Mouse (Mus musculus) MEL (cell line): ENCODE measurements around the gene Hba-a2. TPM values are rescaled to one million over a fixed set of nuclear protein-coding genes. Genes with fewer than 3 reads are reported as not detected.

Source experiments
- DNase-seq: peaks from one replicate; pipeline ENCODE4 v3.0.0; 2011; ENCODE audit warnings: low read depth, low spot score
- H3K27ac ChIP-seq: 2 replicates; pipeline ENCODE4 v1.5.1; 2012; ENCODE audit warnings: low read depth, mild to moderate bottlenecking, control low read depth, low read length, moderate library complexity; ENCODE audit not compliant: control insufficient read depth
- H3K27me3 ChIP-seq, 2 experiments: fragments of 150-350 bp in 1 of 2; sonication (generic) in 1 of 2; 2 replicates each; pipeline ENCODE4 v1.6.1; 2012; ENCODE audit warnings: low read length in 2 of 2, mild to moderate bottlenecking in 2 of 2, improper control_type of control experiment in 1 of 2, moderate library complexity in 1 of 2; ENCODE audit not compliant: insufficient read depth in 2 of 2, control insufficient read depth in 1 of 2
- H3K36me3 ChIP-seq, 2 experiments: 2 replicates each; pipeline ENCODE4 v1.6.1; 2012 to 2014; ENCODE audit warnings: low read length in 2 of 2, improper control_type of control experiment in 1 of 2, inconsistent platforms in 1 of 2, mild to moderate bottlenecking in 1 of 2; ENCODE audit not compliant: insufficient read depth in 2 of 2, control insufficient read depth in 1 of 2
- H3K4me1 ChIP-seq, 2 experiments: fragments of 150-350 bp in 1 of 2; sonication (generic) in 1 of 2; 2 replicates each; pipeline ENCODE4 v1.6.1; 2012; ENCODE audit warnings: low read length in 2 of 2, improper control_type of control experiment in 1 of 2, mild to moderate bottlenecking in 1 of 2; ENCODE audit not compliant: insufficient read depth in 2 of 2, control insufficient read depth in 1 of 2
- H3K4me3 ChIP-seq, 2 experiments: fragments of 150-350 bp in 1 of 2; sonication (generic) in 1 of 2; 2 replicates each; pipeline ENCODE4 v1.5.1; 2012; ENCODE audit warnings: low read depth in 2 of 2, low read length in 2 of 2, mild to moderate bottlenecking in 2 of 2, moderate library complexity in 2 of 2, control low read depth in 1 of 2, improper control_type of control experiment in 1 of 2; ENCODE audit not compliant: control insufficient read depth in 1 of 2, insufficient read depth in 1 of 2
- H3K79me2 ChIP-seq: 2 replicates; pipeline ENCODE4 v1.6.1; 2012; ENCODE audit warnings: mild to moderate bottlenecking, low read length, moderate library complexity; ENCODE audit not compliant: control insufficient read depth, poor library complexity, insufficient read depth
- H3K9ac ChIP-seq: 2 replicates; pipeline ENCODE4 v1.6.1; 2012; ENCODE audit warnings: low read depth, mild to moderate bottlenecking, control low read depth, low read length, moderate library complexity; ENCODE audit not compliant: control insufficient read depth, poor library complexity, severe bottlenecking
- H3K9me3 ChIP-seq: fragments of 150-350 bp; sonication (generic); replicated peaks from 2 replicates; pipeline ENCODE4 v1.6.1; 2012; ENCODE audit warnings: mild to moderate bottlenecking, low read length, improper control_type of control experiment, moderate library complexity; ENCODE audit not compliant: insufficient read depth
- CTCF ChIP-seq, 3 experiments: IDR thresholded peaks in 2 of 3; conservative IDR thresholded peaks in 1 of 3; 2 replicates each; pipeline ENCODE4 v1.5.1; 2011 to 2012; ENCODE audit warnings: low read length in 3 of 3, low read depth in 2 of 3, mild to moderate bottlenecking in 2 of 3, improper control_type of control experiment in 1 of 3, inconsistent platforms in 1 of 3, mixed read lengths in 1 of 3, moderate library complexity in 1 of 3; ENCODE audit not compliant: control insufficient read depth in 1 of 3, insufficient read depth in 1 of 3, poor library complexity in 1 of 3, severe bottlenecking in 1 of 3
- E2F4 ChIP-seq: IDR thresholded peaks from 2 replicates; pipeline ENCODE4 v1.6.1; 2011; ENCODE audit warnings: low read depth, low read length, improper control_type of control experiment, borderline replicate concordance
- ELF1 ChIP-seq: IDR thresholded peaks from 2 replicates; pipeline ENCODE4 v1.6.1; 2014; ENCODE audit warnings: low read depth, mild to moderate bottlenecking, inconsistent platforms, low read length, improper control_type of control experiment, moderate library complexity
- EP300 ChIP-seq, 2 experiments: IDR thresholded peaks; 2 replicates each; pipeline ENCODE4 v1.6.1; 2011; ENCODE audit warnings: improper control_type of control experiment in 2 of 2, low read length in 2 of 2, low read depth in 1 of 2, mild to moderate bottlenecking in 1 of 2
- GABPA ChIP-seq: IDR thresholded peaks from 2 replicates; pipeline ENCODE4 v1.6.1; 2012; ENCODE audit warnings: low read depth, mild to moderate bottlenecking, inconsistent platforms, low read length, improper control_type of control experiment, moderate library complexity
- GATA1 ChIP-seq: IDR thresholded peaks from 2 replicates; pipeline ENCODE4 v1.6.1; 2011; ENCODE audit warnings: low read depth, low read length, improper control_type of control experiment
- MAFK ChIP-seq: IDR thresholded peaks from 2 replicates; pipeline ENCODE4 v1.6.1; 2011; ENCODE audit warnings: low read depth, mild to moderate bottlenecking, low read length, improper control_type of control experiment, borderline replicate concordance
- MAZ ChIP-seq: IDR thresholded peaks from 2 replicates; pipeline ENCODE4 v1.6.1; 2012; ENCODE audit warnings: low read depth, mild to moderate bottlenecking, inconsistent platforms, low read length, improper control_type of control experiment
- MXI1 ChIP-seq: IDR thresholded peaks from 2 replicates; pipeline ENCODE4 v1.6.1; 2011; ENCODE audit warnings: mild to moderate bottlenecking, low read depth, low read length, improper control_type of control experiment
- MYC ChIP-seq: IDR thresholded peaks from 2 replicates; pipeline ENCODE4 v1.6.1; 2011; ENCODE audit warnings: low read depth, mild to moderate bottlenecking, low read length, improper control_type of control experiment, moderate library complexity
- NELFE ChIP-seq: IDR thresholded peaks from 2 replicates; pipeline ENCODE4 v1.6.1; 2011; ENCODE audit warnings: low read depth, low read length, improper control_type of control experiment
- POLR2AphosphoS2 ChIP-seq: IDR thresholded peaks from 2 replicates; pipeline ENCODE4 v1.6.1; 2011; ENCODE audit warnings: low read length, improper control_type of control experiment
- RAD21 ChIP-seq: IDR thresholded peaks from 2 replicates; pipeline ENCODE4 v1.6.1; 2011; ENCODE audit warnings: mild to moderate bottlenecking, low read depth, low read length, improper control_type of control experiment
- SIN3A ChIP-seq: IDR thresholded peaks from 2 replicates; pipeline ENCODE4 v1.6.1; 2012; ENCODE audit warnings: low read length, improper control_type of control experiment, inconsistent platforms
- SMC3 ChIP-seq: IDR thresholded peaks from 2 replicates; pipeline ENCODE4 v1.6.1; 2011; ENCODE audit warnings: low read depth, low read length, improper control_type of control experiment
- TAL1 ChIP-seq: IDR thresholded peaks from 2 replicates; pipeline ENCODE4 v1.6.1; 2012; ENCODE audit warnings: mild to moderate bottlenecking, inconsistent platforms, low read length, moderate library complexity, mixed read lengths
- TCF12 ChIP-seq: IDR thresholded peaks from 2 replicates; pipeline ENCODE4 v1.6.1; 2014; ENCODE audit warnings: low read depth, mild to moderate bottlenecking, inconsistent platforms, low read length, improper control_type of control experiment, moderate library complexity
- UBTF ChIP-seq: IDR thresholded peaks from 2 replicates; pipeline ENCODE4 v1.6.1; 2012; ENCODE audit warnings: low read depth, mild to moderate bottlenecking, inconsistent platforms, low read length, improper control_type of control experiment, moderate library complexity, borderline replicate concordance; ENCODE audit not compliant: insufficient read depth
- USF2 ChIP-seq, 2 experiments: IDR thresholded peaks; 2 replicates each; pipeline ENCODE4 v1.6.1; 2011 to 2012; ENCODE audit warnings: improper control_type of control experiment in 2 of 2, low read length in 2 of 2, borderline replicate concordance in 1 of 2, inconsistent platforms in 1 of 2, low read depth in 1 of 2, mild to moderate bottlenecking in 1 of 2; ENCODE audit not compliant: insufficient read depth in 1 of 2
- ZC3H11A ChIP-seq: IDR thresholded peaks from 2 replicates; pipeline ENCODE4 v1.6.1; 2012; ENCODE audit warnings: low read depth, mild to moderate bottlenecking, inconsistent platforms, low read length, improper control_type of control experiment
- ZKSCAN1 ChIP-seq: IDR thresholded peaks from 2 replicates; pipeline ENCODE4 v1.6.1; 2012; ENCODE audit warnings: low read depth, mild to moderate bottlenecking, inconsistent platforms, low read length, improper control_type of control experiment, moderate library complexity
- polyA plus RNA-seq, 2 experiments: library from polyadenylated mRNA; stranded (reverse) in 1 of 2; unstranded in 1 of 2; fragments of >175 nt in 1 of 2; fragments of >200 nt in 1 of 2; gene quantifications; 2 replicates each; pipeline versions ENCODE4 v1.2.1 to v1.2.4; 2012; ENCODE audit warnings: low replicate concordance in 2 of 2, low read depth in 1 of 2; ENCODE audit not compliant: insufficient read length in 2 of 2, insufficient read depth in 1 of 2, missing spikeins in 1 of 2
- total RNA-seq: library from RNA; depleted of rRNA; stranded (reverse); fragments of 300-350 nt; gene quantifications from 2 replicates; pipeline ENCODE4 v1.2.3, GENCODE M21; 2012

The Hba-a2 gene
- total and polyA plus RNA-seq, 3 experiments = 202 to 432 (median 313) TPM

GRCm38 (mm10) chr11:32340476-32341473, 44.5 kb downstream of the Hba-a2 start:
- Histone ChIP-seq H3K27me3 (no peaks in the 10 kb centered on the region; a peak in 2 of 4 replicates), H3K9ac (no peak overlapping the region), H3K36me3 (no peaks in the 10 kb centered on the region), H3K9me3 (no peaks in the 10 kb centered on the region), H3K4me1 (peaks cover 0 to 4% of the 10 kb centered on the region in 2 experiments; a peak in 1 of 4 replicates), H3K4me3 (no peak overlapping the region), H3K27ac (no peak overlapping the region), H3K79me2 (no peaks in the 10 kb centered on the region)
- TF ChIP-seq SIN3A (no peak), GATA1 (no peak; the same call in 1 of the 2 replicates), EP300 (IDR thresholded peaks at IDR 0.05; ENCODE audit: low read depth in 1 of 2, low read length in 2 of 2) (no peak), RAD21 (peak; percentile 26), MYC (no peak), UBTF (no peak), CTCF (IDR thresholded peaks at IDR 0.05 in 2 of 3, conservative IDR thresholded peaks at IDR 0.05 in 1 of 3; ENCODE audit: control insufficient read depth in 1 of 3, insufficient read depth in 1 of 3, low read depth in 2 of 3, low read length in 3 of 3, poor library complexity in 1 of 3, severe bottlenecking in 1 of 3) (peak; percentile 91 to 98 (median 94)), SMC3 (peak; percentile 53)
- peak; percentile 88 for DNase-seq

DNA sequence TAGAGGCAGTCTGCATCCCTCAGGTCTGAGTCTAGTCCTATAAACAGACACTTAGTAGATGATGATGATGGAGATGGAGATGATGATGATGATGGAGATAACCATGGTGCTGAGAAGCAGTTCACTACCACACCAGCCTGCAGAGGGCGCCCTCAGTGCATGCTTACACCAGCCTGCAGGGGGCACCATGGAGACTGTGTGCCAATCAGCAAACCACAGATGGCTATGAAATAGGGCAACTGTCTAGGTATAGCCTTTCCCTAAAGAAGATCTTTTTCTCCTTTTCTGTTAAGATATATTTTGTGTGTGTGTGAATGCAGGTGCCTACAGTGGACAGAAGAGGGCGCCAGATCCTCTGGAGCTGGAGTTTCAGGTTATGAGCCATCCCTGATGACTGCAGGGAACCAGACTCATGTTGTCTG, 46.5 kb downstream of the Hba-a2 start:
- Histone ChIP-seq H3K4me3 (no peak overlapping the region), H3K27ac (no peak overlapping the region), H3K27me3 (peaks cover 2% of the 10 kb centered on the region in 2 experiments; a peak in 2 of 4 replicates), H3K36me3 (no peaks in the 10 kb centered on the region), H3K79me2 (peaks cover 1% of the 10 kb centered on the region), H3K9ac (no peak overlapping the region), H3K9me3 (no peaks in the 10 kb centered on the region), H3K4me1 (peaks cover 0 to 4% of the 10 kb centered on the region in 2 experiments; a peak in 1 of 4 replicates)
- no peak for TF ChIP-seq TAL1
- TF ChIP-seq RAD21 = peak; percentile 87
- peak; percentile 60; the same call in 1 of the 2 replicates for TF ChIP-seq ZKSCAN1
- TF ChIP-seq SMC3 = peak; percentile 70
- peak; percentile 90 to 99 (median 95) for TF ChIP-seq CTCF (IDR thresholded peaks at IDR 0.05 in 2 of 3, conservative IDR thresholded peaks at IDR 0.05 in 1 of 3; ENCODE audit: control insufficient read depth in 1 of 3, insufficient read depth in 1 of 3, low read depth in 2 of 3, low read length in 3 of 3, poor library complexity in 1 of 3, severe bottlenecking in 1 of 3)
- no peak for TF ChIP-seq MAZ
- no peak for TF ChIP-seq TCF12
- no peak for TF ChIP-seq EP300 (IDR thresholded peaks at IDR 0.05; ENCODE audit: low read depth in 1 of 2, low read length in 2 of 2)
- no peak for TF ChIP-seq E2F4
- TF ChIP-seq USF2 (IDR thresholded peaks at IDR 0.05; ENCODE audit: borderline replicate concordance in 1 of 2, insufficient read depth in 1 of 2, low read depth in 1 of 2, low read length in 2 of 2) = no peak
- TF ChIP-seq ELF1 = no peak
- TF ChIP-seq NELFE = no peak
- TF ChIP-seq MAFK = no peak
- peak; percentile 69 for TF ChIP-seq ZC3H11A
- no peak for TF ChIP-seq POLR2AphosphoS2
- TF ChIP-seq MXI1 = no peak
- TF ChIP-seq GATA1 = peak; percentile 37; the same call in 1 of the 2 replicates
- TF ChIP-seq GABPA = no peak
- DNase-seq = peak; percentile 87
